Mouse (Mus musculus) urinary bladder, postnatal 36 days (tissue): Measurements from ENCODE around the gene Slc12a1.
A peak's percentile ranks its signal among the peaks of the same experiment; 100 is the strongest.

Experiments used
- DNase-seq, 2 experiments: peaks; one replicate each; pipeline ENCODE4 v3.0.0; 2022; ENCODE audit warnings: low spot score in 2 of 2, mixed read lengths in 1 of 2

Gene Slc12a1

GRCm38 (mm10) chr2:125208894-125209596 is 56.7 kb downstream of the Slc12a1 start:
- DNase-seq: no peak

GRCm38 (mm10) chr2:125211831-125212510 is 59.7 kb downstream of the Slc12a1 start:
- DNase-seq: no peak

GRCm38 (mm10) chr2:125214592-125214991 is 62.3 kb downstream of the Slc12a1 start:
- DNase-seq: peak; percentile 51

GRCm38 (mm10) chr2:125217286-125217685 is 65.0 kb downstream of the Slc12a1 start:
- no peak for DNase-seq

- no peak for DNase-seq
These were observed 66.3 kb downstream of the Slc12a1 start for GRCm38 (mm10) chr2:125218566-125218965.

- DNase-seq: no peak
These were observed 67.0 kb downstream of the Slc12a1 start for GRCm38 (mm10) chr2:125219268-125219667.

- no peak for DNase-seq
These were observed 69.4 kb downstream of the Slc12a1 start for GRCm38 (mm10) chr2:125221673-125222072.

- no peak for DNase-seq
These were observed 76.4 kb downstream of the Slc12a1 start for GRCm38 (mm10) chr2:125228472-125229409.

GRCm38 (mm10) chr2:125232183-125232582 is 79.9 kb downstream of the Slc12a1 start:
- DNase-seq: no peak

GRCm38 (mm10) chr2:125233537-125233936 is 81.2 kb downstream of the Slc12a1 start:
- no peak for DNase-seq

- no peak for DNase-seq
These were observed 81.7 kb downstream of the Slc12a1 start for GRCm38 (mm10) chr2:125234049-125234448.

GRCm38 (mm10) chr2:125245545-125246285 is 93.4 kb downstream of the Slc12a1 start:
- no peak for DNase-seq

GRCm38 (mm10) chr2:125246669-125247068 is 94.4 kb downstream of the Slc12a1 start:
- DNase-seq: no peak

- peak; percentile 90 to 95 for DNase-seq
These were observed 95.0 kb downstream of the Slc12a1 start, which contains the start of gene Dut for GRCm38 (mm10) chr2:125247108-125247961. Gene Dut, plus strand, starts transcription at chr2:125247190.

GRCm38 (mm10) chr2:125247962-125248235 is 95.6 kb downstream of the Slc12a1 start:
- DNase-seq: no peak

GRCm38 (mm10) chr2:125248256-125248655 is 96.0 kb downstream of the Slc12a1 start:
- DNase-seq: no peak

GRCm38 (mm10) chr2:125249339-125249738 is 97.0 kb downstream of the Slc12a1 start:
- no peak for DNase-seq

GRCm38 (mm10) chr2:125249874-125250273 is 97.6 kb downstream of the Slc12a1 start:
- no peak for DNase-seq

GRCm38 (mm10) chr2:125251781-125252180 is 99.5 kb downstream of the Slc12a1 start:
- DNase-seq: no peak

- DNase-seq: no peak
These were observed 100.0 kb downstream of the Slc12a1 start for GRCm38 (mm10) chr2:125252275-125252674.

- DNase-seq: no peak
These were observed 101.4 kb downstream of the Slc12a1 start for GRCm38 (mm10) chr2:125253699-125254098.
